Mouse (Mus musculus) right cerebral cortex, postnatal 25 days (tissue): ENCODE measurements around the gene Polr2l.

ENCODE experiments used
- DNase-seq: peaks from one replicate; pipeline ENCODE4 v3.0.0; 2022

The Polr2l gene

GRCm38 (mm10) chr7:141466607-141467148, 8.3 kb downstream of the Polr2l start:
- DNase-seq: no peak

GRCm38 (mm10) chr7:141466045-141466394, 8.9 kb downstream of the Polr2l start:
- no peak for DNase-seq

- DNase-seq: no peak
Measured at GRCm38 (mm10) chr7:141465388-141466044, 9.4 kb downstream of the Polr2l start.

GRCm38 (mm10) chr7:141464603-141465201, 10.2 kb downstream of the Polr2l start:
- DNase-seq: no peak

- DNase-seq: no peak
Measured at GRCm38 (mm10) chr7:141463824-141464602, 10.9 kb downstream of the Polr2l start.

- no peak for DNase-seq
Measured at GRCm38 (mm10) chr7:141462333-141462821, 12.6 kb downstream of the Polr2l start.

GRCm38 (mm10) chr7:141461521-141462332, 13.2 kb downstream of the Polr2l start:
- DNase-seq: no peak

- no peak for DNase-seq
Measured at GRCm38 (mm10) chr7:141460391-141461113, 14.4 kb downstream of the Polr2l start, which contains the start of gene Cracr2b. TSS of gene Cracr2b (plus strand) at chr7:141461094.

GRCm38 (mm10) chr7:141460001-141460390, 14.9 kb downstream of the Polr2l start:
- DNase-seq: no peak

- no peak for DNase-seq
Measured at GRCm38 (mm10) chr7:141459301-141459711, 15.6 kb downstream of the Polr2l start.

GRCm38 (mm10) chr7:141458661-141459060, 16.3 kb downstream of the Polr2l start:
- DNase-seq: no peak

GRCm38 (mm10) chr7:141457986-141458660, 16.8 kb downstream of the Polr2l start:
- no peak for DNase-seq

GRCm38 (mm10) chr7:141457236-141457635, 17.7 kb downstream of the Polr2l start:
- peak; percentile 3 for DNase-seq

GRCm38 (mm10) chr7:141456739-141457138, 18.2 kb downstream of the Polr2l start:
- no peak for DNase-seq

GRCm38 (mm10) chr7:141455610-141456314, 19.2 kb downstream of the Polr2l start:
- DNase-seq: peak; percentile 49

GRCm38 (mm10) chr7:141454967-141455551, 19.9 kb downstream of the Polr2l start, which contains the start of gene Pnpla2:
TSS of gene Pnpla2 (plus strand) at chr7:141455198.
- DNase-seq: peak; percentile 90

- DNase-seq: no peak
Measured at GRCm38 (mm10) chr7:141453636-141454035, 21.3 kb downstream of the Polr2l start.

GRCm38 (mm10) chr7:141451928-141452327, 23.0 kb downstream of the Polr2l start:
- DNase-seq: no peak

GRCm38 (mm10) chr7:141447110-141447991, 27.6 kb downstream of the Polr2l start, which contains the start of gene Rplp2:
TSS of gene Rplp2 (plus strand) at chr7:141447370.
- peak; percentile 97 for DNase-seq
